Mouse (Mus musculus) CH12.LX (cell line): Measurements from ENCODE around the gene Dnajb13. TPM values are rescaled to one million over a fixed set of nuclear protein-coding genes. Genes with fewer than 3 reads are reported as not detected.

Experiments
- DNase-seq: peaks from one replicate; pipeline ENCODE4 v3.0.0-alpha.2; 2013; ENCODE audit errors: extremely low read depth
- H3K27ac ChIP-seq: 2 replicates; pipeline ENCODE4 v1.5.1; 2012; ENCODE audit warnings: low read depth, mild to moderate bottlenecking, control low read depth, moderate library complexity; ENCODE audit not compliant: insufficient read depth
- H3K27me3 ChIP-seq: replicated peaks from 2 replicates; pipeline ENCODE3; 2012; ENCODE audit warnings: inconsistent platforms
- H3K36me3 ChIP-seq, 2 experiments: replicated peaks in 1 of 2; 2 replicates each; pipeline versions ENCODE3 to v1.6.1; 2012; ENCODE audit warnings: inconsistent platforms in 1 of 2, low read length in 1 of 2, mild to moderate bottlenecking in 1 of 2, mixed read lengths in 1 of 2, moderate library complexity in 1 of 2; ENCODE audit not compliant: control insufficient read depth in 1 of 2, insufficient read depth in 1 of 2
- H3K4me1 ChIP-seq, 2 experiments: 2 replicates each; pipeline ENCODE4 v1.6.1; 2012; ENCODE audit warnings: inconsistent platforms in 1 of 2, moderate library complexity in 1 of 2; ENCODE audit not compliant: insufficient read depth in 2 of 2, control insufficient read depth in 1 of 2
- H3K4me2 ChIP-seq: 2 replicates; pipeline ENCODE4 v1.6.1; 2012; ENCODE audit warnings: low read depth, mild to moderate bottlenecking, control low read depth; ENCODE audit not compliant: poor library complexity, insufficient read depth, severe bottlenecking
- H3K4me3 ChIP-seq, 3 experiments: fragments of 150-350 bp in 1 of 3; sonication (generic) in 1 of 3; replicated peaks in 1 of 3; 2 replicates each; pipeline versions ENCODE3 to v1.5.1; 2011 to 2012; ENCODE audit warnings: low read depth in 2 of 3, low read length in 2 of 3, mild to moderate bottlenecking in 2 of 3, moderate library complexity in 2 of 3, control low read depth in 1 of 3, improper control_type of control experiment in 1 of 3, inconsistent platforms in 1 of 3, mixed read lengths in 1 of 3; ENCODE audit not compliant: poor library complexity in 1 of 3
- H3K79me2 ChIP-seq: replicated peaks from 2 replicates; pipeline ENCODE4 v1.6.1; 2012; ENCODE audit warnings: mild to moderate bottlenecking, moderate library complexity; ENCODE audit not compliant: control insufficient read depth, poor library complexity, insufficient read depth, severe bottlenecking; ENCODE audit errors: extremely low read depth
- H3K9ac ChIP-seq: 2 replicates; pipeline ENCODE4 v1.6.1; 2012; ENCODE audit warnings: low read depth, mild to moderate bottlenecking, control low read depth, moderate library complexity; ENCODE audit not compliant: insufficient read depth
- H3K9me3 ChIP-seq: replicated peaks from 2 replicates; pipeline ENCODE3; 2012; ENCODE audit warnings: low read length, inconsistent platforms, mixed read lengths
- CHD1 ChIP-seq: IDR thresholded peaks from 2 replicates; pipeline ENCODE4 v1.6.1; 2012; ENCODE audit warnings: low read depth, low read length, improper control_type of control experiment, inconsistent platforms
- CTCF ChIP-seq, 2 experiments: IDR thresholded peaks in 1 of 2; conservative IDR thresholded peaks in 1 of 2; 2 replicates each; pipeline ENCODE4 v1.5.1; 2011 to 2012; ENCODE audit warnings: low read depth in 2 of 2, low read length in 2 of 2, improper control_type of control experiment in 1 of 2, inconsistent platforms in 1 of 2, mild to moderate bottlenecking in 1 of 2, moderate library complexity in 1 of 2
- ELF1 ChIP-seq: IDR thresholded peaks from 2 replicates; pipeline ENCODE4 v1.6.1; 2014; ENCODE audit warnings: low read depth, mild to moderate bottlenecking, inconsistent platforms, low read length, improper control_type of control experiment
- EP300 ChIP-seq: IDR thresholded peaks from 2 replicates; pipeline ENCODE4 v1.6.1; 2011; ENCODE audit warnings: low read length, improper control_type of control experiment
- ETS1 ChIP-seq: conservative IDR thresholded peaks from 2 replicates; pipeline ENCODE4 v1.6.1; 2012; ENCODE audit warnings: low read depth, mild to moderate bottlenecking, inconsistent platforms, low read length, improper control_type of control experiment, moderate library complexity
- IRF4 ChIP-seq: IDR thresholded peaks from 2 replicates; pipeline ENCODE4 v1.6.1; 2014; ENCODE audit warnings: low read depth, mild to moderate bottlenecking, inconsistent platforms, low read length, improper control_type of control experiment
- JUN ChIP-seq: IDR thresholded peaks from 2 replicates; pipeline ENCODE4 v1.6.1; 2011; ENCODE audit warnings: low read depth, mild to moderate bottlenecking, low read length, improper control_type of control experiment, moderate library complexity; ENCODE audit not compliant: insufficient read depth
- JUND ChIP-seq: conservative IDR thresholded peaks from 2 replicates; pipeline ENCODE4 v1.6.1; 2011; ENCODE audit warnings: low read depth, low read length, improper control_type of control experiment
- MAFK ChIP-seq: IDR thresholded peaks from 2 replicates; pipeline ENCODE4 v1.6.1; 2011; ENCODE audit warnings: low read length, improper control_type of control experiment; ENCODE audit not compliant: insufficient replicate concordance
- MEF2A ChIP-seq: IDR thresholded peaks from 2 replicates; pipeline ENCODE4 v1.6.1; 2014; ENCODE audit warnings: low read depth, mild to moderate bottlenecking, inconsistent platforms, low read length, improper control_type of control experiment, borderline replicate concordance
- MXI1 ChIP-seq: IDR thresholded peaks from 2 replicates; pipeline ENCODE4 v1.6.1; 2011; ENCODE audit warnings: mild to moderate bottlenecking, low read depth, low read length, improper control_type of control experiment
- NRF1 ChIP-seq: IDR thresholded peaks from 2 replicates; pipeline ENCODE4 v1.6.1; 2014; ENCODE audit warnings: low read depth, mild to moderate bottlenecking, inconsistent platforms, low read length, improper control_type of control experiment, moderate library complexity
- PAX5 ChIP-seq: IDR thresholded peaks from 2 replicates; pipeline ENCODE4 v1.6.1; 2012; ENCODE audit warnings: low read length, inconsistent platforms, mixed read lengths
- RCOR1 ChIP-seq: conservative IDR thresholded peaks from 2 replicates; pipeline ENCODE4 v1.6.1; 2012; ENCODE audit warnings: low read depth, mild to moderate bottlenecking, inconsistent platforms, low read length, improper control_type of control experiment
- USF1 ChIP-seq: IDR thresholded peaks from 2 replicates; pipeline ENCODE4 v1.6.1; 2014; ENCODE audit warnings: low read depth, mild to moderate bottlenecking, inconsistent platforms, low read length, improper control_type of control experiment
- USF2 ChIP-seq: conservative IDR thresholded peaks from 2 replicates; pipeline ENCODE4 v1.6.1; 2011; ENCODE audit warnings: low read depth, low read length, improper control_type of control experiment
- ZKSCAN1 ChIP-seq: IDR thresholded peaks from 2 replicates; pipeline ENCODE4 v1.6.1; 2012; ENCODE audit warnings: low read depth, inconsistent platforms, low read length, improper control_type of control experiment, borderline replicate concordance
- ZMIZ1 ChIP-seq: IDR thresholded peaks from 2 replicates; pipeline ENCODE4 v1.6.1; 2012; ENCODE audit warnings: low read depth, mild to moderate bottlenecking, inconsistent platforms, low read length, improper control_type of control experiment
- dilution Hi-C: fragments of 300-500 bp; cut with MboI; formaldehyde crosslinking; loops from 2 replicates; pipeline ENCODE4 v1.14.3; 2020; ENCODE audit warnings: low sequenced_read_pairs; ENCODE audit not compliant: extremely low pct_unique_long_range_greater_than_20kb, extremely low pct_ligation_motif_present
- in situ Hi-C: fragments of 300-500 bp; cut with MboI; formaldehyde crosslinking; loops from 3 replicates; pipeline ENCODE4 v1.14.3; 2019; ENCODE audit warnings: low sequenced_read_pairs, low pct_ligation_motif_present, low pct_unique_long_range_greater_than_20kb, mixed read lengths
- polyA plus RNA-seq: library from polyadenylated mRNA; unstranded; fragments of >175 nt; gene quantifications from 2 replicates; pipeline ENCODE4 v1.2.1, GENCODE M21; 2012; ENCODE audit warnings: low read depth; ENCODE audit not compliant: insufficient read length
- total RNA-seq, 2 experiments: library from RNA; depleted of rRNA; stranded (reverse); fragments of 300-350 nt in 1 of 2; fragments of >200 nt in 1 of 2; gene quantifications; 2 replicates each; pipeline ENCODE4 v1.2.3; 2012 to 2014

Dnajb13 gene
- total and polyA plus RNA-seq, 3 experiments = 13.9 to 32.0 (median 15.6) TPM

- no peak overlapping the region for H3K9ac ChIP-seq
- no peak for DNase-seq
- TF ChIP-seq ZKSCAN1 = no peak
- no peak for TF ChIP-seq CTCF (conservative IDR thresholded peaks at IDR 0.05 in 1 of 2, IDR thresholded peaks at IDR 0.05 in 1 of 2; ENCODE audit: low read depth in 2 of 2, low read length in 2 of 2)
- TF ChIP-seq MEF2A = no peak
- no peak for TF ChIP-seq MAFK
- no peak for TF ChIP-seq MXI1
- TF ChIP-seq RCOR1 = no peak
- TF ChIP-seq NRF1 = no peak
- TF ChIP-seq, all 38 proteins: peak for 0
- Histone ChIP-seq H3K36me3 (peaks cover 2 to 55% of the 10 kb centered on the region in 2 experiments), H3K27me3 (no peaks in the 10 kb centered on the region), H3K79me2 (no peaks in the 10 kb centered on the region), H3K4me1 (no peaks in the 10 kb centered on the region), H3K4me2 (no peak overlapping the region), H3K9me3 (no peaks in the 10 kb centered on the region), H3K4me3 (no peak overlapping the region), H3K27ac (no peak overlapping the region)
- in situ Hi-C loops = no loop called here
- dilution Hi-C loops = no loop called here
Measured at GRCm38 (mm10) chr7:100559331-100559730, 44.6 kb upstream of the Dnajb13 start.

- Histone ChIP-seq H3K27ac (no peak overlapping the region), H3K9ac (no peak overlapping the region), H3K4me3 (no peak overlapping the region), H3K4me2 (no peak overlapping the region), H3K36me3 (peaks cover 6 to 59% of the 10 kb centered on the region in 2 experiments), H3K9me3 (no peaks in the 10 kb centered on the region), H3K79me2 (no peaks in the 10 kb centered on the region), H3K4me1 (no peaks in the 10 kb centered on the region), H3K27me3 (no peaks in the 10 kb centered on the region)
- no peak for TF ChIP-seq JUND
- TF ChIP-seq IRF4 = no peak
- TF ChIP-seq CTCF (conservative IDR thresholded peaks at IDR 0.05 in 1 of 2, IDR thresholded peaks at IDR 0.05 in 1 of 2; ENCODE audit: low read depth in 2 of 2, low read length in 2 of 2) = no peak
- TF ChIP-seq ZKSCAN1 = no peak
- TF ChIP-seq ETS1 = no peak
- no peak for TF ChIP-seq ZMIZ1
- TF ChIP-seq EP300 = no peak
- dilution Hi-C loops = no loop called here
- no peak for DNase-seq
- in situ Hi-C loops = no loop called here
Measured at GRCm38 (mm10) chr7:100557241-100557640, 42.5 kb upstream of the Dnajb13 start.

DNA sequence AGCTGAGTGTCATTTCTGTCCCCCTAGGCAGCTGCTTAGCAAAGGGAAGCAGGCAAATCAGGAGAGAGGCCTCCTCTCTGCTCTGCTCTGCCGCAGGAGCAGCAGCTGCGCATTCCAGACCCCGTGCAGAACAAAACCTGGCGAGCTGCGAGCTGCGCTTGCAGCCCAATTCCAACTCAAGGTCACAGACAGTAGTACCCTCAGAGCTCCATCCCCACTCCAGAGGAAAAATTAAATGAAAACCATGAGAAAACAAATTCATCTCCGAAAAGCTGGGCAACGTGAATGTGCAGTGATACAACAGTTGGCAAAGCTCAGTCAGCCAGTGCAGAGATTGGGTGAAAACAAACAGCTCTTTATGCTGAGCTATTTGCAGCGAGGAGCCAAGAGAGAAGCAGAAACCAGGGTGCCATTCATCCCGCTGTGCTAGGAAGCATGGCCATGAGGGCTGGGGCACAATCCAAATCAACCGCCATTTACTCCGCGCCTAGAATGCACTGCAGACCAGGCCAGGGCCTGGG is 40.7 kb upstream of the Dnajb13 start:
- dilution Hi-C loops (no loop called here), in situ Hi-C loops (no loop called here)
- TF ChIP-seq JUN (no peak), CHD1 (no peak), ETS1 (no peak), ELF1 (no peak), EP300 (no peak), USF2 (no peak), ZMIZ1 (no peak), PAX5 (no peak), MEF2A (no peak), USF1 (no peak), MXI1 (no peak)
- Histone ChIP-seq H3K79me2 (no peaks in the 10 kb centered on the region), H3K36me3 (peaks cover 8 to 57% of the 10 kb centered on the region in 2 experiments), H3K27me3 (no peaks in the 10 kb centered on the region), H3K4me1 (no peaks in the 10 kb centered on the region), H3K9me3 (no peaks in the 10 kb centered on the region), H3K4me3 (no peak overlapping the region), H3K9ac (no peak overlapping the region), H3K4me2 (no peak overlapping the region), H3K27ac (no peak overlapping the region)
- no peak for DNase-seq
